30 mouse cellular contexts compared by ENCODE assay signal in genomic region chr12:16006286-16006685, GRCm38 (mm10).
DNase-seq lines count a peak whose midpoint lies in the region; ATAC-seq lines count a peak whose summit lies in the region.
"Had no signal": no experiment of that assay in that cellular context is flagged by ENCODE, and none has a peak within 500 bp of the region (broad histone marks: within the 10 kb centered on the region; RNA-seq: fewer than 3 reads in every experiment).

No protein-coding gene starts in this region.

- H3K4me2 ChIP-seq in heart, embryonic 13.5 days, result no peak overlapping the region
- H3K4me2 ChIP-seq: embryonic facial prominence, embryonic 15.5 days; forebrain, embryonic 13.5 days; hindbrain, embryonic 14.5 days; kidney, embryonic 15.5 days; limb, embryonic 13.5 days; liver, embryonic 11.5 days; midbrain, embryonic 13.5 days; neural tube, embryonic 15.5 days; stomach, embryonic 15.5 days had no signal

- DNase-seq in heart, adult 9 months (ENCODE audit: low spot score in 2 of 2), result no peak
- DNase-seq in T-cell, adult 2 months (ENCODE audit: low spot score), result peak; percentile 13
- peak; percentile 41 for DNase-seq in naive thymus-derived CD4-positive, alpha-beta T cell, adult 2 months (ENCODE audit: low read depth)
- no peak for DNase-seq in thymus, postnatal 0 days (ENCODE audit: low spot score)
- no peak for DNase-seq in frontal cortex, postnatal 25 days (ENCODE audit: low spot score in 2 of 2)
- DNase-seq: adrenal gland, postnatal 25 days; cerebellum, adult 18-20 months; cerebellum, postnatal 25 days; gastrocnemius, postnatal 14 days; kidney, adult 18-20 months; kidney, postnatal 36 days; liver, postnatal 0 days; retina, postnatal 1 day; right cerebral cortex, postnatal 14 days; thymus, postnatal 14 days had no signal

- no peaks in the 10 kb centered on the region for H3K9me3 ChIP-seq in heart, embryonic 13.5 days
- no peaks in the 10 kb centered on the region for H3K9me3 ChIP-seq in megakaryocyte, embryonic 14.5 days
- H3K9me3 ChIP-seq: embryonic facial prominence, embryonic 10.5 days; embryonic facial prominence, embryonic 15.5 days; forebrain, embryonic 13.5 days; kidney, embryonic 15.5 days; limb, embryonic 13.5 days; midbrain, embryonic 13.5 days; neural tube, embryonic 15.5 days; stomach, embryonic 15.5 days had no signal

- H3K4me1 ChIP-seq in heart, embryonic 13.5 days, result peaks cover 36% of the 10 kb centered on the region
- H3K4me1 ChIP-seq in megakaryocyte, embryonic 14.5 days, result peaks cover 45% of the 10 kb centered on the region

- no peak overlapping the region for H3K4me3 ChIP-seq in heart, embryonic 13.5 days
- H3K4me3 ChIP-seq in megakaryocyte, embryonic 14.5 days (replicated peaks), result peak overlapping the region; percentile 35
- H3K4me3 ChIP-seq: embryonic facial prominence, embryonic 10.5 days; embryonic facial prominence, embryonic 15.5 days; forebrain, embryonic 13.5 days; kidney, embryonic 15.5 days; layer of hippocampus, adult 2 months; limb, embryonic 13.5 days; midbrain, embryonic 13.5 days; neural tube, embryonic 15.5 days; stomach, embryonic 15.5 days had no signal

- WGBS in heart, embryonic 13.5 days, result 87% methylated on average over 5 of the region's 5 CpGs

- H3K9ac ChIP-seq in heart, embryonic 13.5 days, result no peak overlapping the region
- H3K9ac ChIP-seq: embryonic facial prominence, embryonic 15.5 days; forebrain, embryonic 13.5 days; hindbrain, embryonic 14.5 days; kidney, embryonic 15.5 days; limb, embryonic 13.5 days; liver, postnatal 0 days; midbrain, embryonic 13.5 days; neural tube, embryonic 15.5 days; stomach, embryonic 15.5 days had no signal

- no peaks in the 10 kb centered on the region for H3K27me3 ChIP-seq in heart, embryonic 13.5 days (replicated peaks)
- peaks cover 36% of the 10 kb centered on the region for H3K27me3 ChIP-seq in megakaryocyte, embryonic 14.5 days (replicated peaks)
- H3K27me3 ChIP-seq: forebrain, embryonic 13.5 days; kidney, embryonic 15.5 days; limb, embryonic 13.5 days; midbrain, embryonic 13.5 days; neural tube, embryonic 15.5 days; stomach, embryonic 15.5 days had no signal

- ATAC-seq in heart, embryonic 13.5 days (ENCODE audit: extremely low read depth, insufficient number of reproducible peaks, low FRiP score, low TSS enrichment), result no peak
- ATAC-seq in megakaryocyte, adult 5-6 weeks (ENCODE audit: poor library complexity, severe bottlenecking), result no peak
- ATAC-seq: forebrain, embryonic 13.5 days; liver, postnatal 0 days; midbrain, embryonic 13.5 days had no signal

- 0 out of 2 replicates have a peak overlapping the region, but pooled peaks have one; percentile 25 for H3K27ac ChIP-seq in heart, embryonic 13.5 days (replicated peaks)
- H3K27ac ChIP-seq: embryonic facial prominence, embryonic 10.5 days; embryonic facial prominence, embryonic 15.5 days; forebrain, embryonic 13.5 days; hindbrain, embryonic 14.5 days; kidney, embryonic 15.5 days; layer of hippocampus, adult 2 months; limb, embryonic 13.5 days; midbrain, embryonic 13.5 days; neural tube, embryonic 15.5 days; stomach, embryonic 15.5 days had no signal

- H3K36me3 ChIP-seq in heart, embryonic 13.5 days, result no peaks in the 10 kb centered on the region
- H3K36me3 ChIP-seq in megakaryocyte, embryonic 14.5 days (replicated peaks; ENCODE audit: low read length), result no peaks in the 10 kb centered on the region
- H3K36me3 ChIP-seq: embryonic facial prominence, embryonic 10.5 days; embryonic facial prominence, embryonic 15.5 days; G1E; kidney, embryonic 15.5 days; limb, embryonic 13.5 days; midbrain, embryonic 13.5 days; neural tube, embryonic 15.5 days; stomach, embryonic 15.5 days had no signal

Comparison
In these comparisons a context has a peak if more than half of its experiments do, and no peak if none do; other contexts are left out.
1. DNase-seq: peak in T-cell, adult 2 months (single experiment) and naive thymus-derived CD4-positive, alpha-beta T cell, adult 2 months (single experiment); none in heart, adult 9 months (0 of 2), thymus, postnatal 0 days (single experiment) and frontal cortex, postnatal 25 days (0 of 2).